Mouse (Mus musculus): ENCODE data around the gene Erp27. TPM values are rescaled to one million over a fixed set of nuclear protein-coding genes. Genes with fewer than 3 reads are reported as not detected.
"Not testable (repeated sequence)": the region's sequence is repeated elsewhere in the genome, so short reads cannot be mapped to it uniquely, and the experiment has no call there.

The Erp27 gene
- polyA plus RNA-seq, 1 experiment from 2014 or later, result not detected

DNA sequence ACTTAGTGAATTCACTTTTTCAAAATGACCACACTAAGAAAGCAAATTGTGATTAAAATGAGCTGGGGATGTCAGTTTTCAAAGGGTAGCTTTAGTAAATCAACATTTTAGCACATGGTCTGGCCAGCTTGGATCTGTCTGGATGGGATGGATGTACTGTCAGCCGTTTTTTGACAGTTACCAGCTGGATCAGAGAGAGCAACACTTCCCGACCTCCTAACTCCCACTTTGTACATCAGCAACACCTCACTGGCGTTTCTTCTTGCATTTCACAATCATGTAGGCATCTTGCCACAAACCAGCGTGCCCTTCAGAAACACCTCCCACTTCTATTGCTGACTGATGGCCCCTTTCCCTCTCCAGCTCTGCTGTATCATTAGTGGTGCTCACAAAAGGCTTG lies 23.8 kb downstream of the Erp27 start:
- no peaks in the 10 kb centered on the region for H3K36me3 ChIP-seq
- H3K9me3 ChIP-seq (replicated peaks), result no peaks in the 10 kb centered on the region
- DNase-seq (ENCODE audit: low spot score), result no peak
- WGBS, result 81% methylated on average over 4 of the region's 4 CpGs
- no peak overlapping the region for H3K27ac ChIP-seq (replicated peaks)
- no peaks in the 10 kb centered on the region for H3K27me3 ChIP-seq (ENCODE audit: low read depth, poor library complexity, severe bottlenecking)
- H3K4me3 ChIP-seq, result no peak overlapping the region
- H3K4me1 ChIP-seq, result no peaks in the 10 kb centered on the region

DNA sequence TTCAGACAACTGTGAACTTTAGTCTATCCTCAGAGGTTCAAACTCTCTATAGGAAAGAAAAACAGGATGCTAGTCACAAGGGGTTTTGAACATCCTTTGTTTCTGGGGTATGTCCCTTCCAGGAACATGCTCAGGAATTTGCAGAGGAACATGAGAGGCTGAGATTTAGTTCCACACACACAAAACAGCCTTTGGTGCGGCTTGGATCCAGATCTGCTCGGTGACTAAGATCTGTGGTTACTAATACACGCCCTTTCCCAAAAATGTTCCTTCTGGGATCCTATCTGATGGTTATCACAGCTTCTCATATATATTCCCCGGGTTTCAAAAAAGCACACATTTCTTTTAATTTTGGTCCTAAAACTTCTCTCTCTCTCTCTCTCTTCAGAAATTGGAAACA lies 24.2 kb downstream of the Erp27 start:
- H3K36me3 ChIP-seq, result no peaks in the 10 kb centered on the region
- no peaks in the 10 kb centered on the region for H3K27me3 ChIP-seq (ENCODE audit: low read depth, poor library complexity, severe bottlenecking)
- no peak for DNase-seq (ENCODE audit: low spot score)
- H3K4me3 ChIP-seq, result no peak overlapping the region
- WGBS, result 88% methylated on average over 4 of the region's 4 CpGs
- no peak overlapping the region for H3K27ac ChIP-seq (replicated peaks)
- no peaks in the 10 kb centered on the region for H3K9me3 ChIP-seq (replicated peaks)
- no peaks in the 10 kb centered on the region for H3K4me1 ChIP-seq

DNA sequence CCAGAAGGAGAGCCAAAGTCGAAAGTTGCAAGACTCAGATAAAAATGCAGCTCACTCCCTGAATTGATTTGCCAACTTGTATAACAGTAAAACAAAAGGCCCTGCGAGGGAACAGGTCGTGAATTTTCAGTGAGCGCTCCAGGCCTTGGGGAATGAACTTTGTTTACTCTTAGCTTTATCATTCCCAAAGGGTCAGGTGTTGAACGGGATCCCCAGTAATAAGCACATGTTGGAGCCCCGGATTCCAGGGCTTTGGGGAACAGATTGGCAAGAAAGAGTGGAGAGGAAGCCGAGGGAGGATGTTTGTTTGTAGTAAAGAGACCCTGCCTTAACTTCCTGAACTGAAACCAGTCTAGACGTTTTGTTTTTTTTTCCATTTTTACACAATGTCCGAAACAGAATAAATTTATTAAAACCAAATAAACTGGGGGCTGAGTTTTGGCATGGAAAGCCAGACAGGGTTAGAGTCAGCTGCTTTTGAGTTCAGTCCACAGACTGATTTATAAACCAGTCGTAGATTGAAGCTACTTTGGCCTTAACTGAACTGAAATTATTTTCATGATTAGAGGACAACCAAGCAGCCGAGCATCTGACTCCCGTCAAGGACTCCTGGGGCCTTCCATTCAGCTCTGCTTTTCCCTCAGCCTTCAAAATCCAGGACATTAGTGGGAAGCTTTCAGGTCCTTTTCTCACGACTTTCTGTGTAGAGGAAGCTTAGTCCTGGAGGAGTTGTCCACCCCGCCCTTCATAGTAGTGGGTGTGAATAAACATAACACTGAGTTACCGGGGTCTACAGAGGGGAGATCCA lies 27.2 kb downstream of the Erp27 start:
- Histone ChIP-seq H3K27ac (replicated peaks) (no peak overlapping the region), H3K4me1 (no peaks in the 10 kb centered on the region), H3K4me3 (no peak overlapping the region), H3K36me3 (no peaks in the 10 kb centered on the region), H3K9me3 (replicated peaks) (no peaks in the 10 kb centered on the region), H3K27me3 (ENCODE audit: low read depth, poor library complexity, severe bottlenecking) (no peaks in the 10 kb centered on the region)
- no peak for DNase-seq (ENCODE audit: low spot score)
- WGBS, result 65% methylated on average over 15 of the region's 15 CpGs

DNA sequence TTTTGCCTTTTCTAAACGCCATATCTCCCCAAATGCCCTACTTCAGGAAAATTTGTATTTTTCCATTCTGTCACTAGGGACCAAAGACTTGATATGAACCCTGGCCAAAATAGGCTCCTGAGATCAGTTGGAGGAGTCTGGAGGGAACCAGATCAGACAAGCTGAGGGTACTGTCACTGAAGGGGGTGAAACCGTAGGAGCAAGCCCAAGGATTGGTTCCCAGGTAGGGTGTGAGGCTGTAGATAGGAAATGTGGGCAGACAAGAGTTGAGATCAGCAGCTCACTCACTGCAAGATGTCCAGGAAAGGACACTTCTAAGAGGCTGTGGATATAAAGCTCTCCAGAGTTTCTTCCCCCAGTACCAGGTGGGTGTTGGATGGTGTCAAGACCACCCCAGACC lies 30.0 kb downstream of the Erp27 start:
- no peaks in the 10 kb centered on the region for H3K27me3 ChIP-seq (ENCODE audit: low read depth, poor library complexity, severe bottlenecking)
- H3K4me3 ChIP-seq, result no peak overlapping the region
- H3K27ac ChIP-seq (replicated peaks), result no peak overlapping the region
- no peak for DNase-seq (ENCODE audit: low spot score)
- WGBS, result 84% methylated on average over 2 of the region's 2 CpGs
- H3K36me3 ChIP-seq, result no peaks in the 10 kb centered on the region
- no peaks in the 10 kb centered on the region for H3K4me1 ChIP-seq
- H3K9me3 ChIP-seq (replicated peaks), result no peaks in the 10 kb centered on the region

DNA sequence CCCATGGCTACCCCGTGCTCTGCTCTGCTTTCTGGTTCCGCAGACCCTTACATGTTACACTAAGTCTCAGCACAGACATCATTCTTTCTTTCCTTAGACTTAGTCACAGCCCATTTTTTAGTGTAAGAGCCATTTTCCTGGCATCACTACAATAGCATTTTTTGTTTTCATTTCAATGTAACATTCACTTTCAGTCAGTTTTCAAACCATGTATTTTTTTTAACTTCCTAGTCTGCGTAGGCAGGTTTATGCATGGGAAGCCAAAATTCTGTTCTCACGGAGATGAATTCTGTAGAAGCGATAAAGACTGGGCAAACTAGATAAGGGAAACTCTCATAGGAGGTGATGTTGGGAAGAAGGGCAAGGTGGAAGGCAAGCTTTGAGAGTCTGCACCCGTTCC lies 32.4 kb downstream of the Erp27 start:
- no peaks in the 10 kb centered on the region for H3K36me3 ChIP-seq
- WGBS, result 90% methylated on average over 6 of the region's 6 CpGs

DNA sequence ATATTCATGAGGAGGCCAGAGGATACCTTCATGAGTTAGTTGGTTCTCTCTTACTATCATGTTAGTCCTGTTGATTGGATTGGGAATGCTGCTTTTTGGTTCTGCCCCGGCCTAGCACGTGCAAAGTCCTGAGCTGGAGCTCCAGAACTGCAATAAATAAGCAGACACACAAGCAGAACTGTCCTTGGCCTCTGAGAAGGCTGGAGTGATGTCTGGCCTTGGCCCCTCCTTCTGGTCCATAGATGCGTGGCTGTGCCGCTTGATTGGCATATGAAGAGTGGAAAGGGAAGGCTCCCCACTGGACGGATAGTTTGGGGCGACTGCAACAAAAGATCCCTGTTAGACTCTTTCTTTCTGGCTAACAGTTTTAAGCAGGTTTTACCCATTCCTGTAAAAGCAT lies 32.9 kb downstream of the Erp27 start:
- Histone ChIP-seq H3K4me1 (no peaks in the 10 kb centered on the region), H3K4me3 (no peak overlapping the region), H3K27me3 (ENCODE audit: low read depth, poor library complexity, severe bottlenecking) (no peaks in the 10 kb centered on the region), H3K27ac (replicated peaks) (no peak overlapping the region), H3K9me3 (replicated peaks) (no peaks in the 10 kb centered on the region), H3K36me3 (no peaks in the 10 kb centered on the region)
- DNase-seq (ENCODE audit: low spot score), result no peak
- 94% methylated on average over 6 of the region's 6 CpGs for WGBS

More for the DNA sequence above, 32.4 kb downstream of the Erp27 start:
- DNase-seq (ENCODE audit: low spot score), result no peak
- H3K4me3 ChIP-seq, result no peak overlapping the region
- no peaks in the 10 kb centered on the region for H3K9me3 ChIP-seq (replicated peaks)
- no peaks in the 10 kb centered on the region for H3K27me3 ChIP-seq (ENCODE audit: low read depth, poor library complexity, severe bottlenecking)
- no peaks in the 10 kb centered on the region for H3K4me1 ChIP-seq
- H3K27ac ChIP-seq (replicated peaks), result no peak overlapping the region

DNA sequence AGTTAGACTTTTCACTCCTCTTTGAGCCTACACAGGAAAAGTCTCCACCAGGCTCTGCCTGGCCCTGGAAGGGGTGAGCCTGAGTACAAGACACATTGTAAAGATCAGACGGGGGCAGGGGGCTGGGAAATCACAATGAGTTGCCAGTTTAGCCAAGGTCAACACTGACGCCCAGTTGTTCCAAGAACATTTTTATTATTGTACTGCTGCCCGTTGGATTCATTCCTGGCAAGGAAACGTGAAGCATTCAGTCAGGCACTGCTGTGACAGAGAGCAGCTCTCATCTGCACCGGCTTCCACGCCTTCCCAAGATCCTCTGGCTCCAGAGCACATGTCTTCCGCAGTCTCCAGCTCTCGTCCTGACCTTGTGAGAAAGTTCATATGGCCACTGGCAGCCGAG lies 34.1 kb downstream of the Erp27 start:
- DNase-seq (ENCODE audit: low spot score), result no peak
- no peaks in the 10 kb centered on the region for H3K36me3 ChIP-seq
- no peaks in the 10 kb centered on the region for H3K27me3 ChIP-seq (ENCODE audit: low read depth, poor library complexity, severe bottlenecking)
- WGBS, result 88% methylated on average over 9 of the region's 9 CpGs
- H3K9me3 ChIP-seq (replicated peaks), result no peaks in the 10 kb centered on the region
- no peak overlapping the region for H3K27ac ChIP-seq (replicated peaks)
- H3K4me1 ChIP-seq, result no peaks in the 10 kb centered on the region
- H3K4me3 ChIP-seq, result no peak overlapping the region

DNA sequence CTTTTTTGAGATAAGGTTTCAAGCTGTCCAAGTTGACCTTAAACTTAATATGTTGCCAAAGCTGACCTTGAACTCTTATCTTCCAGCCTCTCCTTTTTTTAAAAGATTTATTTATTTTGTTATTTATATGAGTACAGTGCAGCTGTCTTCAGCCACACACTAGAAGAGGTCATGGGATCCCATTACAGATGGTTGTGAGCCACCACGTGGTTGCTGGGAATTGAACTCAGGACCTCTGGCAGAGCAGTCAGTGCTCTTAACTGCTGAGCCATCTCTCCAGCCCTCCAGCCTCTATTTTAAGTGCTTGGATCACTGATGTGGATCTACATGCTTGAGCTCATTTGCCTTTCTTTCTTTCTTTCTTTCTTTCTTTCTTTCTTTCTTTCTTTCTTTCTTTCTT lies 37.2 kb downstream of the Erp27 start:
- 52% methylated on average over 1 of the region's 1 CpGs for WGBS
- not testable (repeated sequence) for H3K9me3 ChIP-seq (replicated peaks); H3K27ac ChIP-seq (replicated peaks); H3K27me3 ChIP-seq (ENCODE audit: low read depth, poor library complexity, severe bottlenecking); H3K4me3 ChIP-seq; H3K4me1 ChIP-seq; DNase-seq (ENCODE audit: low spot score); H3K36me3 ChIP-seq

DNA sequence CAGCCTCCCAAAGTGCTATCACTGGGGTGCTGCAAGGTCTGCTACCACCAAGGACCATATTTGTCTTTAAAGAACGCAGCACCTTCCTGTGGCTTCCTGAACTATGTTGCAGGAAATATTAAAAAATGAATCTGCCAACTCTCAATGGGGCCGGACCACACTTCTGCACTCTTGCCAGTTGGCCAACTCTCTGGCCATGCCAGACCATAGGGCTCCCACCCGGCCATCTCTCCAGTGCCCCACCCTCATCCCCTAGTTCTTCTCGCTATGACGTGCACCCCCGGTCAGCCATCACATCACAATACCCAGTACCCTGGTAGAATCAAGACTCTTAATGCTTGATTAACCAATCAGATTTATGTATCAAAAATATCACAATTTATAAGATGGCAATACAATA lies 38.0 kb downstream of the Erp27 start:
- Histone ChIP-seq H3K27me3 (ENCODE audit: low read depth, poor library complexity, severe bottlenecking) (no peaks in the 10 kb centered on the region), H3K9me3 (replicated peaks) (no peaks in the 10 kb centered on the region), H3K4me3 (no peak overlapping the region), H3K4me1 (no peaks in the 10 kb centered on the region), H3K36me3 (no peaks in the 10 kb centered on the region), H3K27ac (replicated peaks) (no peak overlapping the region)
- DNase-seq (ENCODE audit: low spot score), result no peak
- 95% methylated on average over 6 of the region's 6 CpGs for WGBS

DNA sequence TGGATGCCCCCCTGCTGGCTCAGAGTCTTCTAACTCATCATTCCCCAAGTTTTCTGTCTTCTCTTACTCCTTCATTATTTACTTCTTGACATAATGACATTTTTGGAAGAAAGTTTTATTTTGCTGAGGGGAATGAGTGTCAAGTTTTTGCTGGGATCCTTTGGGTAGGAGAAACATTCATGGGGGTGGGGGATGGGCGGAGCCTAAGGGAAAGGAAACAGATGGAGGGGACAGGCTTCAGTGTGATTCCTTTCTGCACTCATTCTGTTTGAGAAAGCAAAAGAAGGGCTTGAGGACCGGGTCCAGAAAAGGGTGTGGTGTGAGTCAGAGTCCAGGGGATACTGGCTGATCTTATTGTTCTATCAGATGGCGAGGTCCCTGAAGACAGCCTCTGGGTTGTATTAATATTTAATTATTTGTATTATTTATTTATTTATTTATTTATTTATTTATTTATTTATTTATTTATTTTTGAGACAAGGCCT lies 38.5 kb downstream of the Erp27 start:
- no peaks in the 10 kb centered on the region for H3K9me3 ChIP-seq (replicated peaks)
- DNase-seq (ENCODE audit: low spot score), result no peak
- no peak overlapping the region for H3K27ac ChIP-seq (replicated peaks)
- no peak overlapping the region for H3K4me3 ChIP-seq
- H3K4me1 ChIP-seq, result no peaks in the 10 kb centered on the region
- H3K36me3 ChIP-seq, result no peaks in the 10 kb centered on the region
- WGBS, result 87% methylated on average over 3 of the region's 3 CpGs
- no peaks in the 10 kb centered on the region for H3K27me3 ChIP-seq (ENCODE audit: low read depth, poor library complexity, severe bottlenecking)

DNA sequence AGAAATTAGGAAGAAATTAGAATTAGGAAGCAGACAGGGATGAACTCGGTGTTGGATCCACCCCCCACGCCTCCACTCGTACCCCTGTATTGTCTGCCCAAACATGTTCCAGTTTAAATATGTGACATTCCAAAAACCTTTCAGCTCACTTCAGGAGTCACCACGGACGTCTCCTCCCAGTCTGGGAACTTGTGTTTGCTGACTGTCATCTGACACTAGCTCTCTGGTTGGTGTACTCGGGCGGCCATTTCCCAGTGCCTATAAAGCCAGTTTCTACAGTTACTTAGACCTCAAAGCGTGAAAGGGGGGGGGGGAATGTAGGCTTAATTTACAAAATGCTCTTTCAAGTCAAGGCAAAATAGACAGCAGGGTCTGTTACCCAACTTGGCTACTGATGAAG lies 40.3 kb downstream of the Erp27 start:
- DNase-seq (ENCODE audit: low spot score), result no peak
- H3K27ac ChIP-seq (replicated peaks), result no peak overlapping the region

DNA sequence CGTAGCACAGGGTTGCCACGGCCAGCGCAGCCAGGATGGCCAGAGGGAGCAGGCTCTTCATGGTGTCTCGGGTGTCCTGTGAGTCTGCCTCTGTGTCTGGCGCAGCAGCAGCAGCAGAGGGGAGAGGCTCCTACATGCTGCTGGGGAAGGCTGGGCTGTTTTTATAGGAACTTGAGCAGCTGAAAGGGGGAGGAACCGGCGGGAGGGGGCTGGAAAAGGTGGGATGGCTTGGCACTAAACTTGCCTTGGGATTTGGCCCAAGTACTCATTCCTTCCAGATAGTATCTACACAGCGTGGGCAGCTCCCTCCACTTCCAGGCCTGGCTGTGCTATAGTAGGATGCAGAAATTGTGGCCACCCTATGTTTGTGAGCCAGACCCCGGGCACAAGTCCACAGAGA lies 46.3 kb downstream of the Erp27 start, which contains the start of gene Mgp:
TSS of gene Mgp (minus strand) at position 154 of the 400 bp plus-strand sequence.
- WGBS, result 64% methylated on average over 9 of the region's 9 CpGs
- no peak for DNase-seq (ENCODE audit: low spot score)
- no peaks in the 10 kb centered on the region for H3K4me1 ChIP-seq
- H3K27ac ChIP-seq (replicated peaks), result no peak within 1 kb of the TSS
- H3K36me3 ChIP-seq, result no peaks in the 10 kb centered on the region
- H3K27me3 ChIP-seq (ENCODE audit: low read depth, poor library complexity, severe bottlenecking), result no peaks in the 10 kb centered on the region
- no peak within 1 kb of the TSS for H3K4me3 ChIP-seq
- H3K9me3 ChIP-seq (replicated peaks), result no peaks in the 10 kb centered on the region

More for the DNA sequence above, 40.3 kb downstream of the Erp27 start:
- no peaks in the 10 kb centered on the region for H3K9me3 ChIP-seq (replicated peaks)
- WGBS, result 83% methylated on average over 8 of the region's 8 CpGs
- no peaks in the 10 kb centered on the region for H3K36me3 ChIP-seq
- H3K4me3 ChIP-seq, result no peak overlapping the region
- no peaks in the 10 kb centered on the region for H3K4me1 ChIP-seq
- no peaks in the 10 kb centered on the region for H3K27me3 ChIP-seq (ENCODE audit: low read depth, poor library complexity, severe bottlenecking)

DNA sequence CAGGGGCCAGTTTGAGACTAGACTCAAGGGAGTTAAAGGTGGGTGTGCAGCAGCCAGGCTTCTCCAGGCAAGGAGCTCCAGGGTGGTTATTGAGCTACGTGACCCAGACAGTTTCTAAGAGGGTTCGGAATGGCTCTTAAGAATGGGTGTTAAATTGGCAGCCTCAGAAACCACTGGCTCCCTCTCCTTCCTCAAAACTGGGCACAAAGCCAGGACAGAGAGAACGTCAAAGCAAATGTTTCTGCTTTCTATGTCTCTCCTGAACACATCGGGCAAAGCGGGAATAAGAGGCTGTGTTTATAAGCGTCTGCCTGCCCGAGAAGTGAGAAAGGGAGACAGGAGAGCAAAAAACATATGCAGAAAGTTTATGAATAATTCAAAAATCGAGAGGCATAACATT lies 47.4 kb downstream of the Erp27 start:
- H3K36me3 ChIP-seq, result no peaks in the 10 kb centered on the region
- no peaks in the 10 kb centered on the region for H3K9me3 ChIP-seq (replicated peaks)
- no peak for DNase-seq (ENCODE audit: low spot score)
- H3K27me3 ChIP-seq (ENCODE audit: low read depth, poor library complexity, severe bottlenecking), result no peaks in the 10 kb centered on the region
- H3K27ac ChIP-seq (replicated peaks), result no peak overlapping the region
- 85% methylated on average over 8 of the region's 8 CpGs for WGBS
- no peak overlapping the region for H3K4me3 ChIP-seq
- no peaks in the 10 kb centered on the region for H3K4me1 ChIP-seq

Measured in midbrain, embryonic 10.5 days (tissue).